Mouse (Mus musculus) spleen, adult 2 months (tissue): ENCODE data around the gene Rasgrp4. TPM values are rescaled to one million over a fixed set of nuclear protein-coding genes. Genes with fewer than 3 reads are reported as not detected.

ENCODE experiments used
- DNase-seq, 2 experiments: peaks; one replicate each; pipeline versions ENCODE4 v3.0.0 to v3.0.0-alpha.2; 2012 to 2021; ENCODE audit warnings: low spot score in 2 of 2, low read depth in 1 of 2
- H3K27ac ChIP-seq: fragments of 200-500 bp; 2 replicates; pipeline ENCODE4 v1.5.1; 2012; ENCODE audit warnings: low read length, inconsistent platforms; ENCODE audit not compliant: insufficient read depth
- H3K27me3 ChIP-seq: fragments of 200-500 bp; 2 replicates; pipeline ENCODE4 v1.6.1; 2012; ENCODE audit warnings: mild to moderate bottlenecking, moderate library complexity, low read length, inconsistent platforms; ENCODE audit not compliant: control insufficient read depth, insufficient read depth
- H3K36me3 ChIP-seq: fragments of 200-500 bp; 2 replicates; pipeline ENCODE4 v1.6.1; 2012; ENCODE audit warnings: mild to moderate bottlenecking, low read length, inconsistent platforms; ENCODE audit not compliant: control insufficient read depth, insufficient read depth
- H3K4me1 ChIP-seq: fragments of 200-500 bp; 2 replicates; pipeline ENCODE4 v1.6.1; 2011; ENCODE audit warnings: inconsistent platforms; ENCODE audit not compliant: control insufficient read depth, insufficient read depth, insufficient read length
- H3K4me3 ChIP-seq: fragments of 200-500 bp; 2 replicates; pipeline ENCODE4 v1.5.1; 2011; ENCODE audit warnings: mild to moderate bottlenecking, inconsistent platforms; ENCODE audit not compliant: insufficient read depth, insufficient read length; ENCODE audit errors: extremely low read depth
- CTCF ChIP-seq: fragments of 200-500 bp; IDR thresholded peaks from 2 replicates; pipeline ENCODE4 v1.5.1; 2011; ENCODE audit warnings: mild to moderate bottlenecking, inconsistent platforms; ENCODE audit not compliant: insufficient read depth, insufficient read length, insufficient replicate concordance; ENCODE audit errors: extremely low read depth
- POLR2A ChIP-seq: fragments of 200-500 bp; IDR thresholded peaks from 2 replicates; pipeline ENCODE4 v1.6.1; 2011; ENCODE audit warnings: low read depth, low read length, inconsistent platforms
- WGBS: fragments of 180-500 bp; shearing (Covaris S2); methylation state at CpG from one replicate; pipeline ENCODE4 v1.1.7; 2018; 5-methylcytosine and 5-hydroxymethylcytosine counted together
- polyA plus RNA-seq: library from polyadenylated mRNA; depleted of rRNA; stranded (reverse); fragments of >200 nt; gene quantifications from 2 replicates; pipeline ENCODE4 v1.2.3, GENCODE M21; 2012

Gene Rasgrp4
- polyA plus RNA-seq, 1 experiment = 16.4 TPM

GRCm38 (mm10) chr7:29169231-29170065, 34.8 kb downstream of the Rasgrp4 start:
- no peak for DNase-seq
- H3K4me3 ChIP-seq = peak overlapping the region; percentile 46; the same call in 1 of the 2 replicates
- TF ChIP-seq POLR2A (no peak), CTCF (no peak)
- H3K36me3 ChIP-seq = peaks cover 12% of the 10 kb centered on the region
- H3K4me1 ChIP-seq = peaks cover 20% of the 10 kb centered on the region
- H3K27me3 ChIP-seq = peaks cover 23% of the 10 kb centered on the region
- no peak overlapping the region for H3K27ac ChIP-seq
- under 1% methylated on average over 32 of the region's 39 CpGs for WGBS

- TF ChIP-seq CTCF = no peak
- no peak for TF ChIP-seq POLR2A
- WGBS = under 1% methylated on average over 30 of the region's 30 CpGs
- H3K4me3 ChIP-seq = peak within 1 kb of the TSS; percentile 48
- DNase-seq = peak in 1 of 2 experiments; percentile 36
- peaks cover 19% of the 10 kb centered on the region for H3K36me3 ChIP-seq
- H3K27me3 ChIP-seq = peaks cover 23% of the 10 kb centered on the region
- H3K4me1 ChIP-seq = peaks cover 20% of the 10 kb centered on the region
- H3K27ac ChIP-seq = no peak within 1 kb of the TSS
Measured at GRCm38 (mm10) chr7:29170066-29170754, 35.6 kb downstream of the Rasgrp4 start, which contains the start of the genes Ggn and Spred3. TSS of gene Ggn (plus strand) at chr7:29170210. TSS of gene Spred3 (minus strand) at chr7:29170411.

- Histone ChIP-seq H3K36me3 (peaks cover 27% of the 10 kb centered on the region), H3K27me3 (peaks cover 23% of the 10 kb centered on the region), H3K4me3 (peak overlapping the region; percentile 48), H3K27ac (no peak overlapping the region), H3K4me1 (peaks cover 20% of the 10 kb centered on the region)
- WGBS = under 1% methylated on average over 43 of the region's 43 CpGs
- TF ChIP-seq POLR2A (no peak), CTCF (no peak)
- DNase-seq = peak in 1 of 2 experiments; percentile 37
Measured at GRCm38 (mm10) chr7:29170755-29171561, 36.3 kb downstream of the Rasgrp4 start.

- peaks cover 32% of the 10 kb centered on the region for H3K36me3 ChIP-seq
- H3K27me3 ChIP-seq = peaks cover 23% of the 10 kb centered on the region
- 9% methylated on average over 34 of the region's 34 CpGs for WGBS
- TF ChIP-seq POLR2A = no peak
- TF ChIP-seq CTCF = no peak
- DNase-seq = no peak
- peak overlapping the region; percentile 48; the same call in 1 of the 2 replicates for H3K4me3 ChIP-seq
- H3K27ac ChIP-seq = no peak overlapping the region
- peaks cover 20% of the 10 kb centered on the region for H3K4me1 ChIP-seq
Measured at GRCm38 (mm10) chr7:29171562-29172097, 37.0 kb downstream of the Rasgrp4 start.

- H3K4me3 ChIP-seq = no peak overlapping the region
- DNase-seq = no peak
- peaks cover 23% of the 10 kb centered on the region for H3K27me3 ChIP-seq
- TF ChIP-seq CTCF = no peak
- no peak overlapping the region for H3K27ac ChIP-seq
- peaks cover 20% of the 10 kb centered on the region for H3K4me1 ChIP-seq
- 91% methylated on average over 32 of the region's 32 CpGs for WGBS
- H3K36me3 ChIP-seq = peaks cover 32% of the 10 kb centered on the region
Measured at GRCm38 (mm10) chr7:29172390-29173016, 37.9 kb downstream of the Rasgrp4 start.

GRCm38 (mm10) chr7:29178106-29178505, 43.5 kb downstream of the Rasgrp4 start:
- Histone ChIP-seq H3K36me3 (peaks cover 29% of the 10 kb centered on the region), H3K27ac (no peak overlapping the region), H3K4me3 (no peak overlapping the region), H3K4me1 (peaks cover 9% of the 10 kb centered on the region; the same call in 1 of the 2 replicates), H3K27me3 (no peaks in the 10 kb centered on the region)
- TF ChIP-seq POLR2A (no peak), CTCF (no peak)
- DNase-seq = no peak
- WGBS = 98% methylated on average over 4 of the region's 4 CpGs
